Mouse (Mus musculus) heart, postnatal 0 days (tissue): ENCODE measurements around the gene Fmo5. TPM values are rescaled to one million over a fixed set of nuclear protein-coding genes. Genes with fewer than 3 reads are reported as not detected.

Source experiments
- ATAC-seq: fragments of 200-750 bp; cut with Nextera tagmentation; 2 replicates; pipeline ENCODE4 v1.8.0; 2017; ENCODE audit warnings: low read depth, moderate number of reproducible peaks, moderate library complexity; ENCODE audit not compliant: insufficient read depth
- DNase-seq: peaks from one replicate; pipeline ENCODE4 v3.0.0-alpha.2; 2016; ENCODE audit warnings: low spot score
- H3K27ac ChIP-seq: fragments of 300-500 bp; sonication (generic); 2 replicates; pipeline ENCODE4 v1.5.1; 2014; ENCODE audit warnings: low read depth, mild to moderate bottlenecking
- H3K27me3 ChIP-seq: fragments of 300-500 bp; sonication (generic); 2 replicates; pipeline ENCODE4 v1.6.1; 2014; ENCODE audit warnings: low read length, mixed read lengths; ENCODE audit not compliant: control insufficient read depth, insufficient read depth
- H3K36me3 ChIP-seq: fragments of 300-500 bp; sonication (generic); replicated peaks from 2 replicates; pipeline ENCODE4 v1.6.1; 2014; ENCODE audit warnings: low read length, mixed read lengths; ENCODE audit not compliant: control insufficient read depth, insufficient read depth
- H3K4me1 ChIP-seq: fragments of 300-500 bp; sonication (generic); 2 replicates; pipeline ENCODE4 v1.6.1; 2014; ENCODE audit warnings: antibody characterized with exemption; ENCODE audit not compliant: control insufficient read depth, insufficient read depth
- H3K4me2 ChIP-seq: fragments of 300-500 bp; sonication (generic); 2 replicates; pipeline ENCODE4 v1.6.1; 2014; ENCODE audit warnings: low read depth, mild to moderate bottlenecking, low read length, moderate library complexity
- H3K4me3 ChIP-seq: fragments of 300-500 bp; sonication (generic); 2 replicates; pipeline ENCODE4 v1.5.1; 2014; ENCODE audit warnings: low read depth, low read length
- H3K9ac ChIP-seq: fragments of 300-500 bp; sonication (generic); replicated peaks from 2 replicates; pipeline ENCODE4 v1.6.1; 2014; ENCODE audit warnings: low read depth, low read length, mixed read lengths
- H3K9me3 ChIP-seq: fragments of 300-500 bp; sonication (generic); replicated peaks from 2 replicates; pipeline ENCODE4 v1.6.1; 2016; ENCODE audit warnings: low read length; ENCODE audit not compliant: control insufficient read depth
- CTCF ChIP-seq: IDR thresholded peaks from 2 replicates; pipeline ENCODE4 v1.5.1; 2016; ENCODE audit warnings: antibody characterized with exemption, control low read depth, low read depth
- EP300 ChIP-seq: IDR thresholded peaks from 2 replicates; pipeline ENCODE4 v1.6.1; 2016; ENCODE audit warnings: antibody characterized with exemption, low read depth
- WGBS: fragments of 180-500 bp; shearing (Covaris S2); extraction: QIAGEN DNeasy Blood & Tissue Kit; methylation state at CpG from one replicate; pipeline ENCODE4 v1.1.7; 2014; 5-methylcytosine and 5-hydroxymethylcytosine counted together
- polyA plus RNA-seq: library from polyadenylated mRNA; unstranded; fragments of >200 nt; fragmentation: Nextera tagmentation; extraction: Ambion mirVana; gene quantifications from 2 replicates; pipeline ENCODE4 v1.2.1, GENCODE M21; 2015
- total RNA-seq: library from RNA; depleted of rRNA; stranded (reverse); fragments of >200 nt; gene quantifications from 2 replicates; pipeline ENCODE4 v1.2.3, GENCODE M21; 2014; ENCODE audit warnings: low replicate concordance

Fmo5 gene
- total and polyA plus RNA-seq, 2 experiments from 2014 or later: 4.6 to 19.2 TPM

DNA sequence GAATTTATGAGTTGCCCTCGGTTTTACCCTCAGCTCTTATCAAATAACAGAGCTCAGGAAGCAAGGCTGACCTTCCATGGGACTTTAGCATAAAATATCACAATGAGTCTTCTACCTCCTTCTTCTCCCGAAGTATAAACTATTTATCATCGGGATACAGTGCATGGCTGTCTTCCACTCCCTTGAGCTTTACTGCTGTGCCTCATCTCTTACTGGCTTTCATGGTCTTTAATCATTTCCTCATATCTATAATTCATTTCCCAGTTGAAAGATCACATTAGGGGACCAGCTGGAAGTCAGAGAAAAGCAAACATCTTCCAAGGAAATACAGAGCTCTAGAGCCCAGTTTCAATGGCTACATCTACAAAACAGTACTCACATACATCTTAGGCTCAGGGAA, 20.4 kb downstream of the Fmo5 start:
- H3K9ac ChIP-seq: no peak overlapping the region
- ATAC-seq (no peak), DNase-seq (no peak)
- H3K27me3 ChIP-seq: no peaks in the 10 kb centered on the region
- WGBS: 65% methylated on average over 3 of the region's 3 CpGs
- no peak for TF ChIP-seq EP300
- no peak for TF ChIP-seq CTCF
- H3K4me3 ChIP-seq: no peak overlapping the region
- H3K4me2 ChIP-seq: no peak overlapping the region
- no peaks in the 10 kb centered on the region for H3K36me3 ChIP-seq
- H3K4me1 ChIP-seq: peaks cover 31% of the 10 kb centered on the region
- H3K27ac ChIP-seq: peak overlapping the region; percentile 5
- no peaks in the 10 kb centered on the region for H3K9me3 ChIP-seq

DNA sequence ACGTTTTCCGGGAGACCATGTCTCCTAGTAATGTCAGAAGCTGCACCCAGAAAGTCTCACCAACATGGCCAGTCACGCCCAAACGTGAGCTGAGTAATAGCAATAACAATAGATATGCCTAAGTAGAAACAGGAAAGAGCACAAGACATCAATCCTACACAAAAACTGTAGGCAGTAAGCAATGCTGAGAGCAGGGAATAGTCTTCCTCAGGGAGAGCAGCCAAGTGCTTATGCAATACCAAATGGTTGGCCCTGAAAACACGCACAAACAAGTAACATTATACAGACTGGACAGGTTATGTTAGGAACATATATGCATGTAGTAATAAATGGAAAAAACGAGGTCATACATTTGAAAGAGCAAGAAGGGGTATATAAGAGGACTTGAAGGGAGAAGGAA, 20.9 kb downstream of the Fmo5 start:
- Histone ChIP-seq H3K27me3 (no peaks in the 10 kb centered on the region), H3K36me3 (no peaks in the 10 kb centered on the region), H3K4me1 (peaks cover 30% of the 10 kb centered on the region), H3K9ac (no peak overlapping the region), H3K9me3 (no peaks in the 10 kb centered on the region), H3K4me3 (no peak overlapping the region), H3K4me2 (no peak overlapping the region), H3K27ac (peak overlapping the region; percentile 5; the same call in 1 of the 2 replicates)
- no peak for TF ChIP-seq CTCF
- no peak for TF ChIP-seq EP300
- ATAC-seq (no peak), DNase-seq (no peak)
- WGBS: 65% methylated on average over 6 of the region's 6 CpGs

DNA sequence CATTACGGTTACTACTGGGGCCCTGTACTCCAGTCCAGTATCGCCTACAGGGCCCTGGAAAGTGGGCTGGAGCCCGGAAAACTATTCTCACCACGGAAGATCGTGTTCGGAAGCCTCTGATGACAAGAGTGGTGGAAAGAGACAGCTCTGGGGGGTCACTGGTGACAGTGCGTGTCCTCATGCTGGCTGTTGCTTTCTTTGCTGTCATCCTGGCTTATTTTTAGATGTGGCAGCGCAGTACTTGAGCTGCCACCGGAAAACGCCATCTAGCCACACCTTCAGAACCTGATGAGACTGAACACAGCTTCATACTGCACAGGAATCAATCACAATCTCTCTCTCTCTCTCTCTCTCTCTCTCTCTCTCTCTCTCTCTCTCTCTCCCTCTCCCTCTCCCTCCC, 23.0 kb downstream of the Fmo5 start:
- 37% methylated on average over 10 of the region's 10 CpGs for WGBS
- Histone ChIP-seq H3K9ac (peak overlapping the region; percentile 25; the same call in 1 of the 2 replicates), H3K9me3 (no peaks in the 10 kb centered on the region; the same call in 1 of the 2 replicates), H3K36me3 (no peaks in the 10 kb centered on the region), H3K4me3 (peak overlapping the region; percentile 8; the same call in 1 of the 2 replicates), H3K27me3 (no peaks in the 10 kb centered on the region), H3K4me2 (peak overlapping the region; percentile 52), H3K27ac (peak overlapping the region; percentile 88), H3K4me1 (peaks cover 30% of the 10 kb centered on the region)
- TF ChIP-seq CTCF: no peak
- no peak for TF ChIP-seq EP300
- ATAC-seq (peak; percentile 65), DNase-seq (peak; percentile 80)

DNA sequence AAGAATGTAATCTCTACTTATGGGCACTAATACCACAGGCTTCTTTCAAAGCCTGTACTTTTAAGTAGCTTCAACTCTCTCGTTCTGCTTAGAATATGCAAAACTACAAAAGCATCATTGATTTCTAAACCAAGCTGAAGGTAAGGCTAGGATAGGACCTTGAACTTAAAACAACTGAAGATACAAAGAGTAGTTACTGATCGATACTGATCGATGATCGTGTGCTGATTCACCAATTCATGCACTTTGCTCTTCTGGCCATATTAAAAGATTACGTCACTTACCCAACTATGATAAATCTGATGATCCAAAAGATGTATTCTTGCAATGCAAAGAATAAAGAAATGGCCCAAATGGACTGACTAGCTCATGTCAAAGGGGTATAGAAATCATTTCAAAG, 25.2 kb downstream of the Fmo5 start:
- Histone ChIP-seq H3K9me3 (no peaks in the 10 kb centered on the region; the same call in 1 of the 2 replicates), H3K36me3 (no peaks in the 10 kb centered on the region), H3K27me3 (no peaks in the 10 kb centered on the region), H3K27ac (no peak overlapping the region), H3K4me2 (no peak overlapping the region), H3K4me3 (no peak overlapping the region), H3K4me1 (peaks cover 24% of the 10 kb centered on the region), H3K9ac (no peak overlapping the region)
- TF ChIP-seq EP300: no peak
- TF ChIP-seq CTCF: no peak
- 87% methylated on average over 5 of the region's 5 CpGs for WGBS
- no peak for ATAC-seq
- no peak for DNase-seq

DNA sequence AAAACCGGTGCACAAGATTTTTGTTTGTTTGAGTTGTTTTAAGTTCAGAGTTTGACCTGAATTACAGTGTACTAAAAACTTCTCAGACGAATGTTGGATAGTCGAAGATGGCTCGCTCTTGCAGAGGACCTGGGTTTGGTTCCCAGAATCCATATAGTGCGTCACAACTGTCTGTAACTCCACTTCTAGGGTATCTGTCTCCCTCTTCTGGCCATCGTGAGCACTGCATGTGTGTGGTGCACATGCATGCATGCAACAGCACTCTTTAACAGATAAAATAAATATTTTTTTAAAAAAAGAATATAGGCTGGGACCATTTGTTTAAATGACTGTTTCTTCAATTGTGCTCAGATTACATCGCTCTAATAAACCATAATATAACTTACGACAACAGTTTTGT, 26.3 kb downstream of the Fmo5 start:
- Histone ChIP-seq H3K36me3 (no peaks in the 10 kb centered on the region), H3K4me2 (no peak overlapping the region), H3K4me3 (no peak overlapping the region), H3K4me1 (peaks cover 27% of the 10 kb centered on the region), H3K27ac (no peak overlapping the region), H3K9ac (no peak overlapping the region), H3K27me3 (no peaks in the 10 kb centered on the region), H3K9me3 (no peaks in the 10 kb centered on the region; the same call in 1 of the 2 replicates)
- no peak for DNase-seq
- TF ChIP-seq EP300 (no peak), CTCF (peak; percentile 44)
- 84% methylated on average over 8 of the region's 8 CpGs for WGBS
- ATAC-seq: no peak

DNA sequence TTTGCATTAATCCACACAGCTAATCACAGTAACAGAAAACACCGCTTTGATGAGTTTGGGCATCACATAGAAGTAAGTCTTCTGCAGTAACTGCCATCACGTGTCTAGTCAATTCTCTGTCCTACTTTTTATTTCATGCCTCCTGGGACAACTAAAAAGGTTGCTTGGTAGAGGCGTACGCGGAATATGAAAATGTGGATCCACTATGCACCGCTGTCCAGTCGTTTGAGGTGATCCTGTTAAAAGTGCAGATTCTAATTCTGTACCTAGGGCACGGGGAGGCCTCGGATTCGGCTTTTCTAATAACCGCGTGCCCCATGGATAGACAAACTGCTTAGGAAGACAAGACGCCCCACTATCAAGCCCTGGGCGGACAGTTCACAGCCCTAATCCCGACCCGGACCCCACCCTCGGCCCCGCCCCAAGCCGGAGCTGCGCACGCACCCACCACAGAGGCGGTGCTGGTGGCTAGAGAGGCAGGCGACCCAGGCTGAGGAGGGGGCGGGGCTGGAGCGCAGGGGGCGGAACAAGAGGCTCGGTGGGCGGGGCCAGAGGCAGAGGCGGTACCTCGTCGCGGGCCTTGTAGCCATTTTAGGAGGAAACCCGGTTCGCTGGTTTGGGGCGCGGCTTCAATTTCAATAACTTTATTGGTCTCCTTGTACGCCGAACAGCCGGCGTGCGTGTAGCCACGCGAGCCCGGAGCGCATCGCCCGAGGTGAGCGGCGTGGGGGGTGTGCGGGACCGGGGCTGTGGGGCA, 29.2 kb downstream of the Fmo5 start, which contains the start of gene Prkab2:
Gene Prkab2 (plus strand): TSS at position 539 of the 757 bp plus-strand sequence.
- ATAC-seq (peak; percentile 97), DNase-seq (peak; percentile 98)
- no peaks in the 10 kb centered on the region; the same call in 1 of the 2 replicates for H3K9me3 ChIP-seq
- H3K27ac ChIP-seq: peak within 1 kb of the TSS; percentile 60
- peaks cover 13% of the 10 kb centered on the region for H3K4me1 ChIP-seq
- H3K27me3 ChIP-seq: no peaks in the 10 kb centered on the region
- peak within 1 kb of the TSS; percentile 72 for H3K9ac ChIP-seq
- peak within 1 kb of the TSS; percentile 88 for H3K4me2 ChIP-seq
- 0 out of 2 replicates have a peak, but pooled peaks cover 8% of the 10 kb centered on the region for H3K36me3 ChIP-seq
- peak within 1 kb of the TSS; percentile 66 for H3K4me3 ChIP-seq
- TF ChIP-seq CTCF (no peak), EP300 (peak; percentile 76; the same call in 1 of the 2 replicates)
- 3% methylated on average over 51 of the region's 51 CpGs for WGBS
